Mouse (Mus musculus) cerebellum, adult 2 months (tissue): ENCODE measurements around the gene Ankrd13b.

Experiments used
- CTCF ChIP-seq: fragments of 200-500 bp; IDR thresholded peaks from 2 replicates; pipeline ENCODE4 v1.5.1; 2011; ENCODE audit warnings: low read depth, mild to moderate bottlenecking, control low read depth, low read length, moderate library complexity, borderline replicate concordance; ENCODE audit not compliant: insufficient read depth
- POLR2A ChIP-seq: fragments of 200-500 bp; IDR thresholded peaks from 2 replicates; pipeline ENCODE4 v1.6.1; 2011; ENCODE audit warnings: low read length, control low read depth, borderline replicate concordance; ENCODE audit not compliant: insufficient read depth

- TF ChIP-seq CTCF = no peak
- 0 out of 2 replicates have a peak, but pooled peaks have one; percentile 0 for TF ChIP-seq POLR2A
Measured at GRCm38 (mm10) chr11:77493512-77494343, 4.2 kb upstream of the Ankrd13b start, which contains the start of gene Git1.
